7 mouse cellular contexts compared by ENCODE assay signal in genomic region chr13:23554925-23555838, GRCm38 (mm10). TPM values are rescaled to one million over a fixed set of nuclear protein-coding genes. Genes with fewer than 3 reads are reported as not detected.
A peak's percentile ranks its signal among the peaks of the same experiment; 100 is the strongest.
DNase-seq lines count a peak whose midpoint lies in the region; ATAC-seq lines count a peak whose summit lies in the region.

No protein-coding gene starts in this region.

- peak; percentile 84 for ATAC-seq in intestine, embryonic 16.5 days
- ATAC-seq in limb, embryonic 13.5 days (ENCODE audit: low FRiP score, low read depth): peak; percentile 91
- peak; percentile 76 for ATAC-seq in midbrain, embryonic 14.5 days (ENCODE audit: low FRiP score, low TSS enrichment)

- WGBS in intestine, embryonic 16.5 days: under 1% methylated on average over 52 of the region's 54 CpGs
- under 1% methylated on average over 54 of the region's 54 CpGs for WGBS in limb, embryonic 13.5 days
- under 1% methylated on average over 53 of the region's 54 CpGs for WGBS in midbrain, embryonic 14.5 days

- peak; percentile 83 for DNase-seq in adrenal gland, adult 2 months
- DNase-seq in embryo, embryonic 10 days (ENCODE audit: low spot score): peak; percentile 92
- peak; percentile 58 for DNase-seq in gastrocnemius, postnatal 25 days
- DNase-seq in midbrain, embryonic 14.5 days: peak; percentile 86
- DNase-seq in spleen, adult 18-20 months: peak; percentile 66 to 69

- H3K9ac ChIP-seq in intestine, embryonic 16.5 days (ENCODE audit: low read depth, low read length): peak overlapping the region; percentile 78
- peak overlapping the region; percentile 85 for H3K9ac ChIP-seq in limb, embryonic 13.5 days
- H3K9ac ChIP-seq in midbrain, embryonic 14.5 days (replicated peaks; ENCODE audit: low read length): peak overlapping the region; percentile 53

- H3K4me3 ChIP-seq in intestine, embryonic 16.5 days (ENCODE audit: low read length): peak overlapping the region; percentile 51
- peak overlapping the region; percentile 61 for H3K4me3 ChIP-seq in limb, embryonic 13.5 days
- peak overlapping the region; percentile 49 for H3K4me3 ChIP-seq in midbrain, embryonic 14.5 days (replicated peaks; ENCODE audit: low read depth, low read length)

- H3K4me1 ChIP-seq in intestine, embryonic 16.5 days (ENCODE audit: control insufficient read depth, insufficient read depth, low read length): peaks cover 12% of the 10 kb centered on the region
- peaks cover 19% of the 10 kb centered on the region for H3K4me1 ChIP-seq in limb, embryonic 13.5 days
- peaks cover 21% of the 10 kb centered on the region for H3K4me1 ChIP-seq in midbrain, embryonic 14.5 days (ENCODE audit: control insufficient read depth, insufficient read depth, low read length)

- H3K27ac ChIP-seq in intestine, embryonic 16.5 days (ENCODE audit: low read length): peak overlapping the region; percentile 97
- H3K27ac ChIP-seq in limb, embryonic 13.5 days: peak overlapping the region; percentile 99
- H3K27ac ChIP-seq in midbrain, embryonic 14.5 days (replicated peaks; ENCODE audit: low read depth, low read length): peak overlapping the region; percentile 84

- H3K4me2 ChIP-seq in intestine, embryonic 16.5 days (ENCODE audit: low read depth, low read length): peak overlapping the region; percentile 83
- peak overlapping the region; percentile 89 for H3K4me2 ChIP-seq in limb, embryonic 13.5 days (replicated peaks)
- H3K4me2 ChIP-seq in midbrain, embryonic 14.5 days (ENCODE audit: low read length): peak overlapping the region; percentile 91

- H3K27me3 ChIP-seq in intestine, embryonic 16.5 days (replicated peaks; ENCODE audit: control insufficient read depth, insufficient read depth, low read length): no peaks in the 10 kb centered on the region
- H3K27me3 ChIP-seq in limb, embryonic 13.5 days: no peaks in the 10 kb centered on the region
- no peaks in the 10 kb centered on the region for H3K27me3 ChIP-seq in midbrain, embryonic 14.5 days (ENCODE audit: control insufficient read depth, insufficient read depth, low read length)

- no peaks in the 10 kb centered on the region for H3K9me3 ChIP-seq in intestine, embryonic 16.5 days (ENCODE audit: control insufficient read depth, low read length)
- no peaks in the 10 kb centered on the region for H3K9me3 ChIP-seq in limb, embryonic 13.5 days
- no peaks in the 10 kb centered on the region for H3K9me3 ChIP-seq in midbrain, embryonic 14.5 days (ENCODE audit: control insufficient read depth, low read length)

- H3K36me3 ChIP-seq in intestine, embryonic 16.5 days (ENCODE audit: control insufficient read depth, insufficient read depth, low read length): no peaks in the 10 kb centered on the region
- no peaks in the 10 kb centered on the region for H3K36me3 ChIP-seq in limb, embryonic 13.5 days
- no peaks in the 10 kb centered on the region for H3K36me3 ChIP-seq in midbrain, embryonic 14.5 days (ENCODE audit: control insufficient read depth, insufficient read depth, low read length)

RNA-seq across cellular contexts. Expression of gene Hist1h1d, which starts 2.1 kb away (rescaled TPM):
- 1 to 10 TPM; 2.4 to 3.4 TPM for total RNA-seq in adrenal gland, adult 2 months (2021)
- polyA plus RNA-seq in adrenal gland, adult 2 months (2012; rRNA removed): not detected in 2 replicates
- total RNA-seq in gastrocnemius, postnatal 25 days (2021): 1 to 10 TPM; 1.2 to 2.3 TPM
- polyA plus RNA-seq in intestine, embryonic 16.5 days (2015; fragmentation: Nextera tagmentation; extraction: Ambion mirVana): 0.28 and 0.42 TPM in 2 replicates
- 0.46 and 0.51 TPM in 2 replicates for polyA plus RNA-seq in limb, embryonic 13.5 days (2015; fragmentation: Nextera tagmentation; extraction: Ambion mirVana)
- polyA plus RNA-seq in midbrain, embryonic 14.5 days (2014; fragmentation: Nextera tagmentation; extraction: Ambion mirVana): 0.11 and 0.18 TPM in 2 replicates

RNA-seq across cellular contexts. Expression of gene Hist1h4f, which starts 3.7 kb away (rescaled TPM):
- 10 to 100 TPM; 37.2 to 51.6 TPM for total RNA-seq in adrenal gland, adult 2 months (2021)
- polyA plus RNA-seq in adrenal gland, adult 2 months (2012; rRNA removed): 0.40 and 2.2 TPM in 2 replicates
- total RNA-seq in gastrocnemius, postnatal 25 days (2021): 10 to 100 TPM; 15.2 to 26.3 TPM
- polyA plus RNA-seq in intestine, embryonic 16.5 days (2015; fragmentation: Nextera tagmentation; extraction: Ambion mirVana): 0.68 and 0.98 TPM in 2 replicates
- polyA plus RNA-seq in limb, embryonic 13.5 days (2015; fragmentation: Nextera tagmentation; extraction: Ambion mirVana): 1.0 and 1.9 TPM in 2 replicates
- polyA plus RNA-seq in midbrain, embryonic 14.5 days (2014; fragmentation: Nextera tagmentation; extraction: Ambion mirVana): not detected in 2 replicates

RNA-seq across cellular contexts. Expression of gene Hist1h3e, which starts 7.0 kb away (rescaled TPM):
- 10 to 100 TPM; 41.4 to 51.2 TPM for total RNA-seq in adrenal gland, adult 2 months (2021)
- polyA plus RNA-seq in adrenal gland, adult 2 months (2012; rRNA removed): 12.8 and 14.0 TPM in 2 replicates
- 10 to 100 TPM; 11.7 to 13.0 TPM for total RNA-seq in gastrocnemius, postnatal 25 days (2021)
- 2.7 and 4.1 TPM in 2 replicates for polyA plus RNA-seq in intestine, embryonic 16.5 days (2015; fragmentation: Nextera tagmentation; extraction: Ambion mirVana)
- 8.2 and 8.9 TPM in 2 replicates for polyA plus RNA-seq in limb, embryonic 13.5 days (2015; fragmentation: Nextera tagmentation; extraction: Ambion mirVana)
- polyA plus RNA-seq in midbrain, embryonic 14.5 days (2014; fragmentation: Nextera tagmentation; extraction: Ambion mirVana): 3.1 and 3.8 TPM in 2 replicates

RNA-seq across cellular contexts. Expression of gene Hist1h3f, which starts 11.3 kb away (rescaled TPM):
- 10 to 100 TPM; 16.8 to 18.0 TPM for total RNA-seq in adrenal gland, adult 2 months (2021)
- polyA plus RNA-seq in adrenal gland, adult 2 months (2012; rRNA removed): 3.0 and 3.1 TPM in 2 replicates
- total RNA-seq in gastrocnemius, postnatal 25 days (2021): 1 to 10 TPM; 5.0 to 6.6 TPM
- 0.44 and 0.60 TPM in 2 replicates for polyA plus RNA-seq in intestine, embryonic 16.5 days (2015; fragmentation: Nextera tagmentation; extraction: Ambion mirVana)
- polyA plus RNA-seq in limb, embryonic 13.5 days (2015; fragmentation: Nextera tagmentation; extraction: Ambion mirVana): 1.5 and 1.7 TPM in 2 replicates
- polyA plus RNA-seq in midbrain, embryonic 14.5 days (2014; fragmentation: Nextera tagmentation; extraction: Ambion mirVana): 0.32 and 0.47 TPM in 2 replicates

RNA-seq across cellular contexts. Expression of gene Hist1h2bh, which starts 12.0 kb away (rescaled TPM):
- 1 to 10 TPM; 3.0 to 3.2 TPM for total RNA-seq in adrenal gland, adult 2 months (2021)
- 1.2 and 1.5 TPM in 2 replicates for polyA plus RNA-seq in adrenal gland, adult 2 months (2012; rRNA removed)
- total RNA-seq in gastrocnemius, postnatal 25 days (2021): 1 to 10 TPM in 1 of 2 experiments, under 1 TPM in 1; 0.90 to 1.7 TPM
- 0.65 and 0.94 TPM in 2 replicates for polyA plus RNA-seq in intestine, embryonic 16.5 days (2015; fragmentation: Nextera tagmentation; extraction: Ambion mirVana)
- 0.74 and 1.0 TPM in 2 replicates for polyA plus RNA-seq in limb, embryonic 13.5 days (2015; fragmentation: Nextera tagmentation; extraction: Ambion mirVana)
- polyA plus RNA-seq in midbrain, embryonic 14.5 days (2014; fragmentation: Nextera tagmentation; extraction: Ambion mirVana): 0.13 and 0.30 TPM in 2 replicates

Comparison
In these comparisons a context has a peak if more than half of its experiments do, and no peak if none do; other contexts are left out.
1. Peak in every context shown above with its lines: DNase-seq, ATAC-seq, H3K4me3 ChIP-seq and H3K27ac ChIP-seq.